Mouse (Mus musculus): Measurements from ENCODE around the gene Hist1h2af. TPM values are rescaled to one million over a fixed set of nuclear protein-coding genes. Genes with fewer than 3 reads are reported as not detected.
"Not testable (repeated sequence)": the region's sequence is repeated elsewhere in the genome, so short reads cannot be mapped to it uniquely, and the experiment has no call there.

Hist1h2af gene
- polyA plus RNA-seq, 1 experiment from 2014 or later = 2.7 TPM

GRCm38 (mm10) chr13:23529005-23529404, 4.7 kb upstream of the Hist1h2af start:
- Histone ChIP-seq H3K4me1 (peaks cover 26% of the 10 kb centered on the region), H3K27ac (replicated peaks) (no peak overlapping the region), H3K4me2 (replicated peaks) (no peak overlapping the region), H3K9me3 (replicated peaks) (no peaks in the 10 kb centered on the region), H3K36me3 (no peaks in the 10 kb centered on the region), H3K9ac (no peak overlapping the region), H3K4me3 (replicated peaks) (no peak overlapping the region), H3K27me3 (no peaks in the 10 kb centered on the region)
- no peak for ATAC-seq (ENCODE audit: insufficient number of reproducible peaks, low FRiP score, low TSS enrichment, low read depth)
- 81% methylated on average over 5 of the region's 5 CpGs for WGBS

GRCm38 (mm10) chr13:23529480-23530165, 4.1 kb upstream of the Hist1h2af start:
- H3K27ac ChIP-seq (replicated peaks) = peak overlapping the region; percentile 99
- no peaks in the 10 kb centered on the region for H3K9me3 ChIP-seq (replicated peaks)
- H3K9ac ChIP-seq = peak overlapping the region; percentile 71; the same call in 1 of the 2 replicates
- 27% methylated on average over 2 of the region's 2 CpGs for WGBS
- peak overlapping the region; percentile 72 for H3K4me2 ChIP-seq (replicated peaks)
- H3K4me3 ChIP-seq (replicated peaks) = peak overlapping the region; percentile 61
- peaks cover 30% of the 10 kb centered on the region for H3K4me1 ChIP-seq
- no peaks in the 10 kb centered on the region for H3K36me3 ChIP-seq
- H3K27me3 ChIP-seq = no peaks in the 10 kb centered on the region
- ATAC-seq (ENCODE audit: insufficient number of reproducible peaks, low FRiP score, low TSS enrichment, low read depth) = no peak

- no peaks in the 10 kb centered on the region for H3K9me3 ChIP-seq (replicated peaks)
These were observed 3.4 kb upstream of the Hist1h2af start for GRCm38 (mm10) chr13:23530181-23530900.

GRCm38 (mm10) chr13:23530901-23531875, 2.5 kb upstream of the Hist1h2af start, which contains the start of gene Hist1h4h:
Gene Hist1h4h, plus strand, starts transcription at chr13:23531050.
- Histone ChIP-seq H3K36me3 (no peaks in the 10 kb centered on the region), H3K4me2 (replicated peaks) (peak within 1 kb of the TSS; percentile 72), H3K27me3 (no peaks in the 10 kb centered on the region), H3K4me3 (replicated peaks) (peak within 1 kb of the TSS; percentile 61), H3K27ac (replicated peaks) (peak within 1 kb of the TSS; percentile 99), H3K9ac (peak within 1 kb of the TSS; percentile 71), H3K4me1 (peaks cover 30% of the 10 kb centered on the region), H3K9me3 (replicated peaks) (no peaks in the 10 kb centered on the region)
- peak; percentile 87 for ATAC-seq (ENCODE audit: insufficient number of reproducible peaks, low FRiP score, low TSS enrichment, low read depth)
- under 1% methylated on average over 58 of the region's 70 CpGs for WGBS

More at GRCm38 (mm10) chr13:23530181-23530900, 3.4 kb upstream of the Hist1h2af start:
- no peaks in the 10 kb centered on the region for H3K27me3 ChIP-seq
- no peaks in the 10 kb centered on the region for H3K36me3 ChIP-seq
- H3K4me1 ChIP-seq = peaks cover 34% of the 10 kb centered on the region
- H3K4me3 ChIP-seq (replicated peaks) = peak overlapping the region; percentile 61
- H3K4me2 ChIP-seq (replicated peaks) = peak overlapping the region; percentile 72
- H3K27ac ChIP-seq (replicated peaks) = peak overlapping the region; percentile 99
- peak overlapping the region; percentile 71 for H3K9ac ChIP-seq
- no peak for ATAC-seq (ENCODE audit: insufficient number of reproducible peaks, low FRiP score, low TSS enrichment, low read depth)
- under 1% methylated on average over 20 of the region's 20 CpGs for WGBS

GRCm38 (mm10) chr13:23532262-23533075, 1.2 kb upstream of the Hist1h2af start:
- 16% methylated on average over 9 of the region's 9 CpGs for WGBS
- Histone ChIP-seq H3K36me3 (no peaks in the 10 kb centered on the region), H3K4me2 (replicated peaks) (peak overlapping the region; percentile 72), H3K4me3 (replicated peaks) (peak overlapping the region; percentile 61), H3K9ac (0 out of 2 replicates have a peak overlapping the region, but pooled peaks have one; percentile 18), H3K9me3 (replicated peaks) (no peaks in the 10 kb centered on the region), H3K4me1 (peaks cover 35% of the 10 kb centered on the region), H3K27me3 (no peaks in the 10 kb centered on the region), H3K27ac (replicated peaks) (peak overlapping the region; percentile 99)
- ATAC-seq (ENCODE audit: insufficient number of reproducible peaks, low FRiP score, low TSS enrichment, low read depth) = no peak

- H3K9ac ChIP-seq = peak overlapping the region; percentile 26; the same call in 1 of the 2 replicates
- peak overlapping the region; percentile 72 for H3K4me2 ChIP-seq (replicated peaks)
- H3K27ac ChIP-seq (replicated peaks) = peak overlapping the region; percentile 92
- under 1% methylated on average over 15 of the region's 15 CpGs for WGBS
- H3K9me3 ChIP-seq (replicated peaks) = no peaks in the 10 kb centered on the region
- no peaks in the 10 kb centered on the region for H3K36me3 ChIP-seq
- no peaks in the 10 kb centered on the region for H3K27me3 ChIP-seq
- ATAC-seq (ENCODE audit: insufficient number of reproducible peaks, low FRiP score, low TSS enrichment, low read depth) = no peak
- H3K4me3 ChIP-seq (replicated peaks) = peak overlapping the region; percentile 61
- H3K4me1 ChIP-seq = peaks cover 29% of the 10 kb centered on the region
These were observed 844 bp downstream of the Hist1h2af start for GRCm38 (mm10) chr13:23534368-23535131.

GRCm38 (mm10) chr13:23535137-23536075, 1.7 kb downstream of the Hist1h2af start, which contains the start of gene Hist1h3g:
Gene Hist1h3g, plus strand, starts transcription at chr13:23535422.
- ATAC-seq (ENCODE audit: insufficient number of reproducible peaks, low FRiP score, low TSS enrichment, low read depth) = peak; percentile 90
- H3K27me3 ChIP-seq; H3K36me3 ChIP-seq; H3K9me3 ChIP-seq (replicated peaks): not testable (repeated sequence)
- peaks cover 29% of the 10 kb centered on the region for H3K4me1 ChIP-seq
- peak within 1 kb of the TSS; percentile 72 for H3K4me2 ChIP-seq (replicated peaks)
- H3K9ac ChIP-seq = peak within 1 kb of the TSS; percentile 35
- H3K4me3 ChIP-seq (replicated peaks) = peak within 1 kb of the TSS; percentile 61
- H3K27ac ChIP-seq (replicated peaks) = peak within 1 kb of the TSS; percentile 92
- under 1% methylated on average over 47 of the region's 62 CpGs for WGBS

- Histone ChIP-seq H3K4me1 (peaks cover 29% of the 10 kb centered on the region), H3K9me3 (replicated peaks) (no peaks in the 10 kb centered on the region), H3K27me3 (no peaks in the 10 kb centered on the region), H3K4me3 (replicated peaks) (peak overlapping the region; percentile 61), H3K4me2 (replicated peaks) (peak overlapping the region; percentile 72), H3K36me3 (no peaks in the 10 kb centered on the region), H3K9ac (peak overlapping the region; percentile 12; the same call in 1 of the 2 replicates), H3K27ac (replicated peaks) (peak overlapping the region; percentile 63)
- no peak for ATAC-seq (ENCODE audit: insufficient number of reproducible peaks, low FRiP score, low TSS enrichment, low read depth)
- 19% methylated on average over 7 of the region's 7 CpGs for WGBS
These were observed 2.5 kb downstream of the Hist1h2af start for GRCm38 (mm10) chr13:23536076-23536822.

All from embryonic facial prominence, embryonic 15.5 days (tissue).